ENCODE assay signal across 10 mouse cellular contexts in genomic region chr6:129097929-129098328, GRCm38 (mm10). TPM values are rescaled to one million over a fixed set of nuclear protein-coding genes. Genes with fewer than 3 reads are reported as not detected.
DNase-seq lines count a peak whose midpoint lies in the region; ATAC-seq and TF ChIP-seq lines count a peak whose summit lies in the region.
"Had no signal": no experiment of that assay in that cellular context is flagged by ENCODE, and none has a peak within 500 bp of the region (broad histone marks: within the 10 kb centered on the region; RNA-seq: fewer than 3 reads in every experiment).

No protein-coding gene starts in this region.

- no peak overlapping the region for H3K4me2 ChIP-seq in heart, postnatal 0 days (ENCODE audit: low read depth, low read length)
- H3K4me2 ChIP-seq in forebrain, embryonic 15.5 days (replicated peaks) = no peak overlapping the region
- H3K4me2 ChIP-seq in midbrain, embryonic 14.5 days (ENCODE audit: low read length) = no peak overlapping the region
- H3K4me2 ChIP-seq: limb, embryonic 12.5 days had no signal

- no peak overlapping the region for H3K4me3 ChIP-seq in heart, adult 2 months
- H3K4me3 ChIP-seq in heart, embryonic 10.5 days = no peak overlapping the region
- no peak overlapping the region for H3K4me3 ChIP-seq in heart, postnatal 0 days (ENCODE audit: low read depth, low read length)
- no peak overlapping the region for H3K4me3 ChIP-seq in forebrain, embryonic 15.5 days
- no peak overlapping the region for H3K4me3 ChIP-seq in forebrain, embryonic 10.5 days
- H3K4me3 ChIP-seq in midbrain, embryonic 14.5 days (replicated peaks; ENCODE audit: low read depth, low read length) = no peak overlapping the region
- H3K4me3 ChIP-seq: limb, embryonic 12.5 days had no signal

- H3K27me3 ChIP-seq in heart, adult 2 months (ENCODE audit: control insufficient read depth, insufficient read depth, low read length) = no peaks in the 10 kb centered on the region
- H3K27me3 ChIP-seq in heart, embryonic 10.5 days (ENCODE audit: insufficient read depth, poor library complexity, severe bottlenecking) = no peaks in the 10 kb centered on the region
- no peaks in the 10 kb centered on the region for H3K27me3 ChIP-seq in heart, postnatal 0 days (ENCODE audit: control insufficient read depth, insufficient read depth, low read length)
- H3K27me3 ChIP-seq in forebrain, embryonic 15.5 days = no peaks in the 10 kb centered on the region
- no peaks in the 10 kb centered on the region for H3K27me3 ChIP-seq in forebrain, embryonic 10.5 days (ENCODE audit: poor library complexity, severe bottlenecking)
- no peaks in the 10 kb centered on the region for H3K27me3 ChIP-seq in midbrain, embryonic 14.5 days (ENCODE audit: control insufficient read depth, insufficient read depth, low read length)
- H3K27me3 ChIP-seq: limb, embryonic 12.5 days had no signal

- intact Hi-C loops in heart, adult 2 months (cut with DNase I) = loop anchor here (2.0 to 10.0 kb wide), 3 partner anchors 33 to 267 kb away; partner anchors contain the start of gene Clec2d

- peak; percentile 77; the same call in 1 of the 2 replicates for TF ChIP-seq EP300 in heart, adult 2 months (IDR thresholded peaks at IDR 0.05; ENCODE audit: insufficient read depth, low read depth, low read length)
- no peak for TF ChIP-seq EP300 in heart, postnatal 0 days (IDR thresholded peaks at IDR 0.05; ENCODE audit: low read depth)

- peaks cover 14% of the 10 kb centered on the region for H3K36me3 ChIP-seq in heart, adult 2 months (ENCODE audit: control insufficient read depth, insufficient read depth, low read length)
- no peaks in the 10 kb centered on the region for H3K36me3 ChIP-seq in heart, embryonic 10.5 days
- H3K36me3 ChIP-seq in heart, postnatal 0 days (replicated peaks; ENCODE audit: control insufficient read depth, insufficient read depth, low read length) = no peaks in the 10 kb centered on the region
- H3K36me3 ChIP-seq in forebrain, embryonic 15.5 days = no peaks in the 10 kb centered on the region
- H3K36me3 ChIP-seq in forebrain, embryonic 10.5 days (replicated peaks) = no peaks in the 10 kb centered on the region
- H3K36me3 ChIP-seq in midbrain, embryonic 14.5 days (ENCODE audit: control insufficient read depth, insufficient read depth, low read length) = no peaks in the 10 kb centered on the region
- H3K36me3 ChIP-seq: limb, embryonic 12.5 days had no signal

- no peaks in the 10 kb centered on the region for H3K9me3 ChIP-seq in heart, embryonic 10.5 days
- H3K9me3 ChIP-seq in heart, postnatal 0 days (replicated peaks; ENCODE audit: control insufficient read depth, low read length) = no peaks in the 10 kb centered on the region
- H3K9me3 ChIP-seq in forebrain, embryonic 15.5 days = no peaks in the 10 kb centered on the region
- H3K9me3 ChIP-seq in forebrain, embryonic 10.5 days = no peaks in the 10 kb centered on the region
- no peaks in the 10 kb centered on the region for H3K9me3 ChIP-seq in midbrain, embryonic 14.5 days (ENCODE audit: control insufficient read depth, low read length)
- H3K9me3 ChIP-seq: limb, embryonic 12.5 days had no signal

- peak overlapping the region; percentile 80 for H3K27ac ChIP-seq in heart, adult 2 months
- no peak overlapping the region for H3K27ac ChIP-seq in heart, embryonic 10.5 days
- 0 out of 2 replicates have a peak overlapping the region, but pooled peaks have one; percentile 25 for H3K27ac ChIP-seq in heart, postnatal 0 days (ENCODE audit: low read depth)
- H3K27ac ChIP-seq in forebrain, embryonic 15.5 days (replicated peaks) = no peak overlapping the region
- no peak overlapping the region for H3K27ac ChIP-seq in forebrain, embryonic 10.5 days
- H3K27ac ChIP-seq in midbrain, embryonic 14.5 days (replicated peaks; ENCODE audit: low read depth, low read length) = no peak overlapping the region
- H3K27ac ChIP-seq: limb, embryonic 12.5 days had no signal

- TF ChIP-seq CTCF in heart, adult 2 months (IDR thresholded peaks at IDR 0.05) = no peak
- no peak for TF ChIP-seq CTCF in heart, postnatal 0 days (IDR thresholded peaks at IDR 0.05; ENCODE audit: low read depth)

- 21% methylated on average over 1 of the region's 1 CpGs for WGBS in heart, adult 2 months
- 36% methylated on average over 1 of the region's 1 CpGs for WGBS in heart, embryonic 10.5 days
- 16% methylated on average over 1 of the region's 1 CpGs for WGBS in heart, postnatal 0 days
- WGBS in forebrain, embryonic 15.5 days = 62% methylated on average over 1 of the region's 1 CpGs
- WGBS in forebrain, embryonic 10.5 days = 83% methylated on average over 1 of the region's 1 CpGs
- 53% methylated on average over 1 of the region's 1 CpGs for WGBS in midbrain, embryonic 14.5 days

- no peak overlapping the region for H3K9ac ChIP-seq in heart, adult 2 months (ENCODE audit: low read depth, low read length)
- no peak overlapping the region for H3K9ac ChIP-seq in heart, postnatal 0 days (replicated peaks; ENCODE audit: low read depth, low read length)
- H3K9ac ChIP-seq in forebrain, embryonic 15.5 days (replicated peaks) = no peak overlapping the region
- H3K9ac ChIP-seq in midbrain, embryonic 14.5 days (replicated peaks; ENCODE audit: low read length) = no peak overlapping the region
- H3K9ac ChIP-seq: limb, embryonic 12.5 days had no signal

- no peaks in the 10 kb centered on the region for H3K79me2 ChIP-seq in heart, adult 2 months (replicated peaks; ENCODE audit: control insufficient read depth, insufficient read depth, low read length)

- H3K4me1 ChIP-seq in heart, adult 2 months (ENCODE audit: control insufficient read depth, insufficient read depth, low read length) = peaks cover 6% of the 10 kb centered on the region
- H3K4me1 ChIP-seq in heart, embryonic 10.5 days = no peaks in the 10 kb centered on the region
- no peaks in the 10 kb centered on the region for H3K4me1 ChIP-seq in heart, postnatal 0 days (ENCODE audit: control insufficient read depth, insufficient read depth)
- H3K4me1 ChIP-seq in forebrain, embryonic 15.5 days = no peaks in the 10 kb centered on the region
- no peaks in the 10 kb centered on the region for H3K4me1 ChIP-seq in forebrain, embryonic 10.5 days
- H3K4me1 ChIP-seq in midbrain, embryonic 14.5 days (ENCODE audit: control insufficient read depth, insufficient read depth, low read length) = no peaks in the 10 kb centered on the region
- H3K4me1 ChIP-seq: limb, embryonic 12.5 days had no signal

- peak; percentile 36; the same call in 1 of the 2 replicates for ATAC-seq in heart, postnatal 0 days (ENCODE audit: insufficient read depth, low read depth)
- ATAC-seq in forebrain, embryonic 15.5 days (replicated peaks) = no peak
- no peak for ATAC-seq in midbrain, embryonic 14.5 days (ENCODE audit: low FRiP score, low TSS enrichment)

- TF ChIP-seq POLR2A in heart, adult 2 months (IDR thresholded peaks at IDR 0.05; ENCODE audit: insufficient read depth, low read depth, low read length) = no peak

- DNase-seq in heart, adult 2 months = peak; percentile 43 to 68
- no peak for DNase-seq in heart, embryonic 10.5 days (ENCODE audit: low spot score)
- peak; percentile 64 for DNase-seq in adipocyte (ENCODE audit: low spot score)
- no peak for DNase-seq in heart, postnatal 0 days (ENCODE audit: low spot score)
- DNase-seq in lung, postnatal 14 days = peak; percentile 46
- DNase-seq in forebrain, embryonic 10.5 days (ENCODE audit: extremely low spot score, low spot score) = no peak
- no peak for DNase-seq in midbrain, embryonic 14.5 days
- DNase-seq: thymus, postnatal 36 days had no signal

RNA-seq across cellular contexts. Expression of gene Clec2e, which starts 2.8 kb away (rescaled TPM):
- total RNA-seq in heart, adult 2 months (2021) = under 1 TPM in 1 of 2 experiments, not detected in 1; 0.26 TPM
- 0.06 and 0.10 TPM in 2 replicates for polyA plus RNA-seq in heart, adult 2 months (2012; rRNA removed)
- not detected in 2 replicates for polyA plus RNA-seq in heart, embryonic 10.5 days (2016; fragmentation: Nextera tagmentation; extraction: Ambion mirVana)
- not detected in 2 replicates for total RNA-seq in heart, postnatal 0 days (2014; rRNA removed; ENCODE audit: low replicate concordance)
- not detected in 2 replicates for polyA plus RNA-seq in heart, postnatal 0 days (2015; fragmentation: Nextera tagmentation; extraction: Ambion mirVana)
- polyA plus RNA-seq in forebrain, embryonic 15.5 days (2015; fragmentation: Nextera tagmentation; extraction: Ambion mirVana) = not detected in 2 replicates
- not detected in 2 replicates for polyA plus RNA-seq in forebrain, embryonic 10.5 days (2016; fragmentation: Nextera tagmentation; extraction: Ambion mirVana)
- not detected in 2 replicates for polyA plus RNA-seq in midbrain, embryonic 14.5 days (2014; fragmentation: Nextera tagmentation; extraction: Ambion mirVana)
- polyA plus RNA-seq: limb, embryonic 12.5 days had no signal

RNA-seq across cellular contexts. Expression of gene Klrb1f, which starts 52.2 kb away (rescaled TPM):
- total RNA-seq in heart, adult 2 months (2021) = not detected
- polyA plus RNA-seq in heart, adult 2 months (2012; rRNA removed) = 0.09 and 1.2 TPM in 2 replicates
- not detected in 2 replicates for polyA plus RNA-seq in heart, embryonic 10.5 days (2016; fragmentation: Nextera tagmentation; extraction: Ambion mirVana)
- total RNA-seq in heart, postnatal 0 days (2014; rRNA removed; ENCODE audit: low replicate concordance) = not detected in 2 replicates
- 0.23 and 0.34 TPM in 2 replicates for polyA plus RNA-seq in heart, postnatal 0 days (2015; fragmentation: Nextera tagmentation; extraction: Ambion mirVana)
- 0.20 TPM in 1 of 2 replicates, not detected in the other for polyA plus RNA-seq in forebrain, embryonic 15.5 days (2015; fragmentation: Nextera tagmentation; extraction: Ambion mirVana)
- polyA plus RNA-seq in forebrain, embryonic 10.5 days (2016; fragmentation: Nextera tagmentation; extraction: Ambion mirVana) = 0.10 TPM in 1 of 2 replicates, not detected in the other
- polyA plus RNA-seq in midbrain, embryonic 14.5 days (2014; fragmentation: Nextera tagmentation; extraction: Ambion mirVana) = 0.41 and 1.2 TPM in 2 replicates

Comparison
In these comparisons a context has a peak if more than half of its experiments do, and no peak if none do; other contexts are left out.
1. DNase-seq: peak in heart, adult 2 months (2 of 2), adipocyte (single experiment) and lung, postnatal 14 days (single experiment); none in heart, embryonic 10.5 days (single experiment), heart, postnatal 0 days (single experiment), forebrain, embryonic 10.5 days (single experiment) and midbrain, embryonic 14.5 days (single experiment).
2. H3K27ac ChIP-seq: peak in heart, adult 2 months (single experiment) and heart, postnatal 0 days (single experiment); none in heart, embryonic 10.5 days (single experiment), forebrain, embryonic 15.5 days (single experiment), forebrain, embryonic 10.5 days (single experiment) and midbrain, embryonic 14.5 days (single experiment).